Mouse (Mus musculus) neural tube, embryonic 15.5 days (tissue): ENCODE results near the gene Serpinb9e. TPM values are rescaled to one million over a fixed set of nuclear protein-coding genes. Genes with fewer than 3 reads are reported as not detected.
"Not testable (repeated sequence)": the region's sequence is repeated elsewhere in the genome, so short reads cannot be mapped to it uniquely, and the experiment has no call there.

ENCODE experiments used
- ATAC-seq: fragments of 200-750 bp; cut with Nextera tagmentation; 2 replicates; pipeline ENCODE4 v1.8.0; 2017; ENCODE audit warnings: mild to moderate bottlenecking, moderate TSS enrichment, moderate library complexity; ENCODE audit not compliant: low FRiP score
- H3K27ac ChIP-seq: fragments of 300-500 bp; sonication (generic); replicated peaks from 2 replicates; pipeline ENCODE4 v1.5.1; 2015; ENCODE audit warnings: mild to moderate bottlenecking, inconsistent platforms
- H3K27me3 ChIP-seq: fragments of 300-500 bp; sonication (generic); replicated peaks from 2 replicates; pipeline ENCODE4 v1.6.1; 2015; ENCODE audit warnings: inconsistent platforms
- H3K36me3 ChIP-seq: fragments of 300-500 bp; sonication (generic); 2 replicates; pipeline ENCODE4 v1.6.1; 2015; ENCODE audit warnings: inconsistent platforms
- H3K4me1 ChIP-seq: fragments of 300-500 bp; sonication (generic); 2 replicates; pipeline ENCODE4 v1.6.1; 2015; ENCODE audit warnings: inconsistent platforms
- H3K4me2 ChIP-seq: fragments of 300-500 bp; sonication (generic); 2 replicates; pipeline ENCODE4 v1.6.1; 2015; ENCODE audit warnings: inconsistent platforms, mild to moderate bottlenecking, moderate library complexity
- H3K4me3 ChIP-seq: fragments of 300-500 bp; sonication (generic); replicated peaks from 2 replicates; pipeline ENCODE4 v1.5.1; 2015; ENCODE audit warnings: mild to moderate bottlenecking, inconsistent platforms
- H3K9ac ChIP-seq: fragments of 300-500 bp; sonication (generic); replicated peaks from 2 replicates; pipeline ENCODE4 v1.6.1; 2015; ENCODE audit warnings: mild to moderate bottlenecking, inconsistent platforms
- H3K9me3 ChIP-seq: fragments of 300-500 bp; sonication (generic); replicated peaks from 2 replicates; pipeline ENCODE4 v1.6.1; 2016; ENCODE audit warnings: inconsistent platforms
- WGBS: fragments of 180-500 bp; shearing (Covaris S2); methylation state at CpG from one replicate; pipeline ENCODE4 v1.1.7; 2015; ENCODE audit warnings: mixed read lengths; 5-methylcytosine and 5-hydroxymethylcytosine counted together
- polyA plus RNA-seq: library from polyadenylated mRNA; unstranded; fragments of >200 nt; fragmentation: Nextera tagmentation; extraction: Ambion mirVana; gene quantifications from 2 replicates; pipeline ENCODE4 v1.2.1, GENCODE M21; 2015

Gene Serpinb9e
- not detected in 2 replicates for polyA plus RNA-seq

DNA sequence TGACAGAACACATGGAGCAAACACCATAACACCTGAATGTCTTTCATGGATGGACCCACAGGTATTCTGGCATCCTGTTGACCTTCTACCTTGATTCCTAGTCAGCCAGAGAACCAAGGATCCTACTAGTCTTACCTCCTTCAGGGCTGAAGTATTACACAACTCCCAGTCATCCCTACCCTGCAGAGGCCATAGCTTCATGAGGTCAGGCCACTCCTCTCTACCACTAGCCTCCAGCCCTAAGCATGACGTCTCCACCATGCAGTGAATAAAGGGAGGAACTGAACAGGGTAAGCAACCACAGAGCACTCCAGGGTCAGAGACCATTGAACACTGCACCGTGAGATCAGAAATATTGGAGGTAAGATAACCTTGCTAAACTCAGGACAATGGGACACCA lies at the start of gene Serpinb9e:
Serpinb9e (plus strand) TSS at position 301 of the 400 bp plus-strand sequence.
- not testable (repeated sequence) for H3K36me3 ChIP-seq, H3K4me3 ChIP-seq, H3K9me3 ChIP-seq, H3K27me3 ChIP-seq, H3K4me1 ChIP-seq, ATAC-seq, H3K4me2 ChIP-seq, H3K27ac ChIP-seq, H3K9ac ChIP-seq
- WGBS, result 95% methylated on average over 2 of the region's 2 CpGs

DNA sequence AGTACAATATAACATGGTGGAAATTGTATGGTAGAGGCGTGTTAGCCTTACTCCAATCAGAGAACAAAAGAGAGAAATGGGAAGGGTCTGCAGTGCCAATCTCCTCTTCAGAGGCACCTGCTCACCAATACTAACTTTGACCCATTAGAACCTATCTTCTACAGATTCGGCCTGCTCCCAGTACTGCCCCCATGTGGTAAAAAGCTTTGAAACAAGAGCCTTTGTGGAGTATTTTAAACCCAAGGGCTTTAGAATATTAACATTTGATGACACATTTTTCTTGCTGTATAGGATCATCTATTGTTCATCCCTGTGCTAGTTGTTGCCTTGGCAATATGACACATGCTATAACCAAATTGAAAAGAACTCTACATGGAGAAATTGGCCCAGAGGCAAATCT lies 49.7 kb upstream of the Serpinb9e start:
- Histone ChIP-seq H3K9me3 (no peaks in the 10 kb centered on the region), H3K9ac (no peak overlapping the region), H3K27me3 (no peaks in the 10 kb centered on the region), H3K4me2 (no peak overlapping the region), H3K27ac (no peak overlapping the region), H3K36me3 (no peaks in the 10 kb centered on the region), H3K4me3 (no peak overlapping the region), H3K4me1 (no peaks in the 10 kb centered on the region)
- ATAC-seq, result no peak
- WGBS, result 64% methylated on average over 2 of the region's 2 CpGs

DNA sequence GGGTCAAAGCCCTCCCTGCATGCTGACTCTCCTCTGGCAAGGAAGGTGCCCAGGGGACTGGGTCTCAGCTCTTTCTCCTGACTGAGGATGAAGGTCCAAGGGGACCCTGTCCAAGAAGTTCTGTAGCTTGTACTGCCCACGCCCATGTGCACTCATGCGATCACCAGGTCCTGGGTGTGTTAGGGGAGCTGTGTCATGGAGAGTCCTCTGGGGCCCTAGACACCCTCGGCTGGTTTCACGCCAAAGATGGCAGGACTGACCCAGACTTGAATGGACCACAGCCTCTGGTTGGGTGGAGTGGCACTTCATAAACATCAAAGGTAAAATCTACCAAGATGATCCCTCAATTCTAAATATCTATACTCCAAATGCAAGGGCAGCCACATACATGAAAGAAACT lies 59.2 kb downstream of the Serpinb9e start:
- H3K4me2 ChIP-seq, H3K4me3 ChIP-seq, H3K4me1 ChIP-seq, ATAC-seq, H3K27ac ChIP-seq, H3K9me3 ChIP-seq, H3K9ac ChIP-seq, H3K36me3 ChIP-seq, H3K27me3 ChIP-seq: not testable (repeated sequence)
- WGBS, result 97% methylated on average over 4 of the region's 4 CpGs

Other genes starting within 250 kb of the Serpinb9e start
- 2.0 and 4.3 TPM in 2 replicates for gene Serpinb9, start 246.4 kb upstream of the Serpinb9e start, polyA plus RNA-seq
- 0.32 and 0.50 TPM in 2 replicates for gene Serpinb9b, start 222.2 kb upstream of the Serpinb9e start, polyA plus RNA-seq
- 37.2 and 42.1 TPM in 2 replicates for gene Serpinb1b, start 171.0 kb upstream of the Serpinb9e start, polyA plus RNA-seq
- gene Serpinb9c, start 89.9 kb upstream of the Serpinb9e start, polyA plus RNA-seq, result not detected in 2 replicates
- gene Serpinb9d, start 56.7 kb upstream of the Serpinb9e start, polyA plus RNA-seq, result not detected in 2 replicates
- gene Serpinb9f, start 74.5 kb downstream of the Serpinb9e start, polyA plus RNA-seq, result not detected in 2 replicates
- gene Gm11397, start 146.1 kb downstream of the Serpinb9e start, polyA plus RNA-seq, result not detected in 2 replicates
- not detected in 2 replicates for gene Serpinb9g, start 235.2 kb downstream of the Serpinb9e start, polyA plus RNA-seq